Mouse (Mus musculus) liver, postnatal 0 days (tissue): ENCODE measurements around the gene Fosb. TPM values are rescaled to one million over a fixed set of nuclear protein-coding genes. Genes with fewer than 3 reads are reported as not detected.

Experiments used
- ATAC-seq: fragments of 200-750 bp; cut with Nextera tagmentation; 2 replicates; pipeline ENCODE4 v1.8.0; 2017; ENCODE audit warnings: mild to moderate bottlenecking, moderate library complexity
- DNase-seq: peaks from one replicate; pipeline ENCODE4 v3.0.0-alpha.2; 2016
- H3K27ac ChIP-seq: fragments of 300-500 bp; sonication (generic); 2 replicates; pipeline ENCODE4 v1.5.1; 2014; ENCODE audit warnings: antibody characterized with exemption, moderate library complexity, mild to moderate bottlenecking, low read depth
- H3K27me3 ChIP-seq: fragments of 300-500 bp; sonication (generic); 2 replicates; pipeline ENCODE4 v1.6.1; 2014; ENCODE audit warnings: low read length, control low read depth, mixed read lengths; ENCODE audit not compliant: insufficient read depth
- H3K36me3 ChIP-seq: fragments of 300-500 bp; sonication (generic); replicated peaks from 2 replicates; pipeline ENCODE4 v1.6.1; 2014; ENCODE audit warnings: mild to moderate bottlenecking, control low read depth, low read length, moderate library complexity, mixed read lengths; ENCODE audit not compliant: insufficient read depth
- H3K4me1 ChIP-seq: fragments of 300-500 bp; sonication (generic); 2 replicates; pipeline ENCODE4 v1.6.1; 2014; ENCODE audit warnings: antibody characterized with exemption, mild to moderate bottlenecking, control low read depth; ENCODE audit not compliant: insufficient read depth
- H3K4me2 ChIP-seq: fragments of 300-500 bp; sonication (generic); 2 replicates; pipeline ENCODE4 v1.6.1; 2014; ENCODE audit warnings: low read depth, mild to moderate bottlenecking, low read length, moderate library complexity, mixed read lengths
- H3K4me3 ChIP-seq: fragments of 300-500 bp; sonication (generic); 2 replicates; pipeline ENCODE4 v1.5.1; 2014; ENCODE audit warnings: low read depth, low read length
- H3K9ac ChIP-seq: fragments of 300-500 bp; sonication (generic); replicated peaks from 2 replicates; pipeline ENCODE4 v1.6.1; 2014; ENCODE audit warnings: mild to moderate bottlenecking, moderate library complexity
- H3K9me3 ChIP-seq: fragments of 300-500 bp; sonication (generic); 2 replicates; pipeline ENCODE4 v1.6.1; 2016; ENCODE audit warnings: mild to moderate bottlenecking, control low read depth, low read length, mixed read lengths
- CTCF ChIP-seq: sonication (generic); IDR thresholded peaks from 2 replicates; pipeline ENCODE4 v1.5.1; 2016; ENCODE audit warnings: antibody characterized with exemption, low read depth
- EP300 ChIP-seq: IDR thresholded peaks from 2 replicates; pipeline ENCODE4 v1.6.1; 2016; ENCODE audit warnings: antibody characterized with exemption, low read depth, mild to moderate bottlenecking
- WGBS: fragments of 180-500 bp; shearing (Covaris S2); extraction: QIAGEN DNeasy Blood & Tissue Kit; methylation state at CpG from one replicate; pipeline ENCODE4 v1.1.7; 2014; ENCODE audit not compliant: insufficient replicate concordance; 5-methylcytosine and 5-hydroxymethylcytosine counted together
- polyA plus RNA-seq: library from polyadenylated mRNA; unstranded; fragments of >200 nt; fragmentation: Nextera tagmentation; extraction: Ambion mirVana; gene quantifications from 2 replicates; pipeline ENCODE4 v1.2.1, GENCODE M21; 2015

The Fosb gene
- polyA plus RNA-seq, 1 experiment from 2014 or later, result 0.06 TPM

- DNase-seq (no peak), ATAC-seq (no peak)
- WGBS, result 48% methylated on average over 16 of the region's 16 CpGs
- H3K9ac ChIP-seq, result no peak overlapping the region
- no peak overlapping the region for H3K4me2 ChIP-seq
- H3K4me1 ChIP-seq, result peaks cover 33% of the 10 kb centered on the region
- no peaks in the 10 kb centered on the region for H3K36me3 ChIP-seq
- no peak overlapping the region for H3K27ac ChIP-seq
- H3K4me3 ChIP-seq, result no peak overlapping the region
- peaks cover 63% of the 10 kb centered on the region for H3K27me3 ChIP-seq
- TF ChIP-seq EP300 (no peak), CTCF (no peak)
- no peaks in the 10 kb centered on the region for H3K9me3 ChIP-seq
Measured at GRCm38 (mm10) chr7:19305796-19306765, 3.8 kb downstream of the Fosb start.

DNA sequence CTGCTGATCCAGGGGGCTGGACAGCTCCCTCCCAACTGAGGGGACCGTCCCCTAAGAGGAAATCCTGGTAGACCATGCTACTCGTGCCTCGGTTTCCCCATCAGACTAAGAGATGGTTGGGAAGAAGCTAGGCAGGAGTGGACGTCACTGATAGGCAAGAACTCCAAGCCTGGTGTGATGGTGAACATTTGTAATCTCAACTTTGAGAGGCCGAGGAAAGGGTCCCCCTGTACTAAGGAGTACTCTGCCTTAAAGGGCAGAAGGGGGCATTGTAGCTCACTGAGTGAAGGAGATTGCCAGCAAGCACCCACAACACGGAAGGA is 4.5 kb downstream of the Fosb start:
- peaks cover 63% of the 10 kb centered on the region for H3K27me3 ChIP-seq
- no peaks in the 10 kb centered on the region for H3K9me3 ChIP-seq
- WGBS, result 5% methylated on average over 6 of the region's 6 CpGs
- no peak overlapping the region; the same call in 1 of the 2 replicates for H3K4me2 ChIP-seq
- DNase-seq, result no peak
- H3K36me3 ChIP-seq, result no peaks in the 10 kb centered on the region
- H3K4me1 ChIP-seq, result peaks cover 31% of the 10 kb centered on the region
- no peak overlapping the region for H3K4me3 ChIP-seq
- no peak overlapping the region for H3K27ac ChIP-seq
- no peak for ATAC-seq
- H3K9ac ChIP-seq, result no peak overlapping the region
- TF ChIP-seq EP300 (no peak), CTCF (no peak)

DNA sequence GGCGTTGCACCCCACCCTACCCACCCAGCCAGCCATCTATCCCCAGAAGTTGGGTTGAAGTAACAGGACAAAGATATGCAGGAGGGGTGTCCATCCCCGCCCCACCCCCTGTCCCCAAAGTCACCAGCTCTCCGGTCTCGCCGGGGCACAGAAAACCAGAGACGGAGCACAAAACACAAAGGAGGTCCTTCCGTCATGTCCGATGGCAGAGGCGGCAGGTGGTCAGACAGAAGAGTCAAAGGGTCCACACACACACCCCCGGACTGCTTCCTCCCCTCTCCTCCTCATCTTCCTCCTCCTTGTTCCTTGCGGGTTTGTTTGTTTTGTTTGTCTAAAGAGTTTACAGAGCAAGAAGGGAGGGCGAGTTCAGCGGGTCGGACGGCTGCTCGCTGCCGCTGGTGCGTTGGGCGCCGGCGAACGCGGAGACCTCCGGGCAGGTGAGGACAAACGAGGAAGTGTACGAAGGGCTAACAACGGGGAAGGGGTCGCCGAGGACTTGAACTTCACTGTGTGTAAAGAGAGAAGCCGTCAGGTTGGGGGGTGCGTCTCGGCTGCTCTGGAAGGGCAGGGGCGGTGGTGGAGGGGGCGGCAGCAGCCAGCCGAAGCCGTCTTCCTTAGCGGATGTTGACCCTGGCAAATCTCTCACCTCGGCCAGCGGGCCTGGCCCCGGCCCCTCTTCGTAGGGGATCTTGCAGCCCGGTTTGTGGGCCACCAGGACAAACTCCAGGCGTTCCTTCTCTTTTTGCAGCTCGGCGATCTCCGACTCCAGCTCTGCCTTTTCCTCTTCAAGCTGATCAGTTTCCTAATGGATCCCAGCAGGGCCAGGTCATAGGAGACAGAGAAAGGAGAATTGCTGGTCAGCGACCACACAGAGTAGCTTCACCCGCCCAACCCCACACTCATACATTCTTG is 5.1 kb downstream of the Fosb start:
- peak overlapping the region; percentile 64 for H3K4me2 ChIP-seq
- H3K9ac ChIP-seq, result 0 out of 2 replicates have a peak overlapping the region, but pooled peaks have one; percentile 11
- TF ChIP-seq EP300 (no peak), CTCF (no peak)
- peaks cover 30% of the 10 kb centered on the region for H3K4me1 ChIP-seq
- no peak for ATAC-seq
- WGBS, result 2% methylated on average over 45 of the region's 48 CpGs
- no peaks in the 10 kb centered on the region for H3K36me3 ChIP-seq
- DNase-seq, result no peak
- no peak overlapping the region for H3K27ac ChIP-seq
- peak overlapping the region; percentile 33 for H3K4me3 ChIP-seq
- H3K9me3 ChIP-seq, result no peaks in the 10 kb centered on the region
- H3K27me3 ChIP-seq, result peaks cover 63% of the 10 kb centered on the region

DNA sequence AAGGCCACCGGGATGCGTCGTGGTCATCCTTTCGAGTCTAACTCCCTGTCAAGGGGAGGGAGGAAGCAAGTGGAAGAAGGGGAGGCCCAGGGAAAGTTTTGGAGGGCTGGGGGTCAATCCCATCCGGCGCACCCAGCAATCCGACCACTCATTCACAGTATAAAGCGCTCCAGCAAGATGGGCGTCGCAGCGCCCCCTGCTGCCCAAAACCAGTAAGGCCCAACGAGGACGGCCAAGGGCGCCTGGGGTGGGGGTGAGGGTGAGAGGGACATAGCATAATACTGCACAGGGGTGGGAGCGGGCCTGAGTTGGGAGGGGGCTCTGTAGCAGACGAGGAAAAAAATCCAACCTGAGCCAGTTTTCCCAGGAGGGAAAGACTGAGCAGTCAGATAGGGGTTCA is 6.1 kb downstream of the Fosb start:
- Histone ChIP-seq H3K4me3 (no peak overlapping the region; the same call in 1 of the 2 replicates), H3K9ac (no peak overlapping the region), H3K4me2 (peak overlapping the region; percentile 33; the same call in 1 of the 2 replicates), H3K27me3 (peaks cover 63% of the 10 kb centered on the region), H3K27ac (no peak overlapping the region), H3K36me3 (no peaks in the 10 kb centered on the region), H3K9me3 (no peaks in the 10 kb centered on the region), H3K4me1 (peaks cover 21% of the 10 kb centered on the region)
- WGBS, result 2% methylated on average over 16 of the region's 16 CpGs
- peak; percentile 89 for TF ChIP-seq CTCF
- TF ChIP-seq EP300, result no peak
- ATAC-seq, result no peak
- peak; percentile 88 for DNase-seq

- Histone ChIP-seq H3K27me3 (peaks cover 63% of the 10 kb centered on the region), H3K9me3 (no peaks in the 10 kb centered on the region), H3K27ac (no peak overlapping the region), H3K4me1 (peaks cover 18% of the 10 kb centered on the region; the same call in 1 of the 2 replicates), H3K9ac (no peak overlapping the region), H3K4me2 (no peak overlapping the region), H3K4me3 (no peak overlapping the region), H3K36me3 (no peaks in the 10 kb centered on the region)
- no peak for ATAC-seq
- 75% methylated on average over 12 of the region's 12 CpGs for WGBS
- TF ChIP-seq CTCF (no peak), EP300 (no peak)
- DNase-seq, result no peak
Measured at GRCm38 (mm10) chr7:19303046-19303305, 6.9 kb downstream of the Fosb start.
